Mouse (Mus musculus) heart, postnatal 4 days (tissue): ENCODE measurements around the gene Hdac7. TPM values are rescaled to one million over a fixed set of nuclear protein-coding genes. Genes with fewer than 3 reads are reported as not detected.

Source experiments
- DNase-seq: peaks from one replicate; pipeline ENCODE4 v3.0.0; 2021
- total RNA-seq, 2 experiments: library from RNA; stranded (reverse); gene quantifications; 2 replicates each; pipeline ENCODE4 v1.2.3; 2021

Gene Hdac7
- total RNA-seq, 2 experiments from 2014 or later: 51.6 to 52.0 TPM

DNA sequence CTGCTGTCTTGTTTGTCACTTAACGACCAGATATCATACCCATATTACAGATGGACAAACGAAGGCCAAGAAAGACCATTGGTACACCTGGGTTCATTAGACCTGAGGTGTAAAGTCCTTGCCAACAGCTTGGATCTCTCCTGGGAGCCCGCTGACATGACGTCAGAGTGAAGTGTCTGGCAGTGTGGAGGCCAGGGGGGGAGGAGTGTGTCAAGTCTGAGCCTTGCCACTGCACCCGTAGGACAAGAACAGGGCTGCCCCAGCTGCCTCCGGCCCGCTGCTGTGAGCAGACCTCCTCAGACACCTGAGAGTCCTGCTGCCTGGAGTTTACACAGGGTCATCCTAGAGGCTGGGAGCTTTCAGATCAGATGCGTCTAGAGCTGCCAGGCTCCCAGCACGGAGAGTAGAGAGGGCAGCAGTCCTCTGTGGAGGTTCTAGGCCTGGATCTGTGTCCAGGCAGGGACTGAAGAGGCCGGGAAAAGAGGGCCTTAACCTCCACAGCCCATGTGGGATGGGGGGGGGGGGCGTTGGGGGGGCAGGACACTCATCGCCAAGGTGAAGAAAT, 100.3 kb downstream of the Hdac7 start:
- DNase-seq: no peak

DNA sequence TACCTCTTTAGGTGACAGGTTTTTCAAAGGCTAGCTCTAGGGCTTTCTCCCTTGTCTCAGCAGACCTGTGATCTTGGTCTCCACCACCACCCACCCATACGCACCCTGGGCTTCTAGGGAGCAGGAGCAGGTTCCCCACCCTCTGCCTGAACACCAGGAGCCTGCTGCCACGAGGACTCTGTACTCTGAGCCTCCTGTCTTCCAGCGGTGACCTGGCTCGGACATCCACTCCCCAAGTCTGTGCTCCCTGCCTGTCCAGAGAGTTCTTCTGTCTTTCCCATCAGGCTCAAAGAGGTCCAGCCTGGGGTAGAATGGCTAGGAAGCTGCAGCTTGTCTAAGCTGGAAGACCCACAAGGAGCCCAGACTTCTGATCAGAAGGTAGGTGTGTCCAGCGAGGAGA, 101.1 kb downstream of the Hdac7 start:
- DNase-seq: no peak

Other genes starting within 250 kb of the Hdac7 start
- 10 to 100 TPM; 16.0 to 19.7 TPM for gene Rpap3, start 138.7 kb downstream of the Hdac7 start, total RNA-seq
- gene Endou, start 113.2 kb downstream of the Hdac7 start, total RNA-seq: 1 to 10 TPM; 3.5 to 4.6 TPM
- gene Rapgef3, start 76.5 kb downstream of the Hdac7 start, total RNA-seq: 10 to 100 TPM; 32.7 to 33.4 TPM
- 10 to 100 TPM; 58.7 to 59.2 TPM for gene Slc48a1, start 66.0 kb downstream of the Hdac7 start, total RNA-seq
- gene Vdr, start 66.1 kb upstream of the Hdac7 start, total RNA-seq: 1 to 10 TPM; 2.8 to 3.0 TPM
- gene Tmem106c, start 119.7 kb upstream of the Hdac7 start, total RNA-seq: 10 to 100 TPM; 20.5 to 20.6 TPM
- 1 to 10 TPM; 1.1 to 1.3 TPM for gene Col2a1, start 160.2 kb upstream of the Hdac7 start, total RNA-seq
- gene Pfkm, start 248.1 kb upstream of the Hdac7 start, total RNA-seq: 100 to 1,000 TPM; 413 to 425 TPM
- gene Senp1, start 249.2 kb upstream of the Hdac7 start, total RNA-seq: 10 to 100 TPM; 23.5 to 27.2 TPM